Mouse (Mus musculus) adrenal gland, adult 2 months (tissue): Measurements from ENCODE around the gene Gm21985. TPM values are rescaled to one million over a fixed set of nuclear protein-coding genes. Genes with fewer than 3 reads are reported as not detected.
A peak's percentile ranks its signal among the peaks of the same experiment; 100 is the strongest.
"Not testable (repeated sequence)": the region's sequence is repeated elsewhere in the genome, so short reads cannot be mapped to it uniquely, and the experiment has no call there.

Experiments
- DNase-seq: peaks from one replicate; pipeline ENCODE4 v3.0.0; 2021
- polyA plus RNA-seq: library from polyadenylated mRNA; depleted of rRNA; stranded (reverse); fragments of >200 nt; gene quantifications from 2 replicates; pipeline ENCODE4 v1.2.3, GENCODE M21; 2012
- total RNA-seq, 2 experiments: library from RNA; stranded (reverse); gene quantifications; 2 replicates each; pipeline ENCODE4 v1.2.3; 2021

Gene Gm21985
- total and polyA plus RNA-seq, 3 experiments: 0.14 TPM; not detected in 2

- peak; percentile 97 for DNase-seq
Measured at GRCm38 (mm10) chr2:112265448-112266241, 469 bp upstream of the Gm21985 start, which contains the start of gene Slc12a6. Gene Slc12a6, plus strand, starts transcription at chr2:112265825.

- peak; percentile 34 for DNase-seq
Measured at GRCm38 (mm10) chr2:112266780-112267179, 666 bp downstream of the Gm21985 start.

DNA sequence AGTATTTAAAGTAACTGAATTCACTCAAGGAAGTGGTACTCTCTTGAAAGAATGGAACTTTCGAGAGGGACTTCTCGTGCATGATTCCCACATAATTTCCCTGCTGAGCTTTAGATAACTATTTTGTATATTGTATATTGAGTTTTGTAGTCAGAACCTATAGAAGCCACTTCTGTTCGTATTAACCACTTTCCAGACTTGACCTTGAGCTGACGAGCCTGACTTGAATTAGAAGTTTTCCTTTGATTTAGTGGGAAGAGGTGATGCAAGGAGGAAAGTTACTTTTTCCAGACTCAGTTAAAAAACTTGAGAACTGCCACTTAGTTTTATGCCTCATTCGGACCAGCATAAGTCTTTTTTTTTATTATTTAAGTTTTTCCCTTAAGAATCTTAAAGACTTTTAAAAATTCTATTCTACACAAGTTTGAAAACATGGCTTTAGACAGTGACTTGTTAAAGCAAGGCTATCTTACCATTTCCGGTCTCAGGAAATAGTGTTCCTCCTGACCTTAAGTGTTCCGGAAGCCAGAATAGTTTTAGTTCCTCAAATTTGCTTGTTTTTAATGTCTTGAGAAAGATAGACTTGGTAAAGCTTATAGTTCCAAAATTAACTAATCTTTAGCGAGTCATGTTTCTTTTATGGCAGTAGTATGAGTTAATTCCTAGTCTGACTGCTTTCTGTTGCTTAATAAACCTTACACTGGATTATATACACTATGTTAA is 1.6 kb downstream of the Gm21985 start:
- DNase-seq: no peak

- DNase-seq: no peak
Measured at GRCm38 (mm10) chr2:112270011-112270410, 3.9 kb downstream of the Gm21985 start.

GRCm38 (mm10) chr2:112272909-112273308 is 6.8 kb downstream of the Gm21985 start:
- DNase-seq: no peak

DNA sequence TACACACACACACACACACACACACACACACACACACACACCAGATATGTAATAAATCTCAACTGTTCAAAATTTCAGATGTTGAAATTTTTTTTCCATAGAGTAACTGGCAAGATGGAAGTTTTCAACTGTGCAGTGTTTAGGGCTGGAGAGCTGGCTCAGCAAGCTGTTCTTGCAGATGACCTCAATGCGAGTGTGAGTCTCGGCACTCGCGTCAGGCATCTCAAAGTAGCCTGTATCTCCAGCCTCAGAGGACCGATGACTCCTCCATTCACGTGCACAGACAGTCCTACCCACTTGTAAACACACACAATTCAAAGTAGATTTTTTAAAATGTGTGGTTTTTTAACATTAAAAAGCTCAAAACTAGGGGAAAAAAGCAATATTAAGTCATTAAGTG is 7.4 kb downstream of the Gm21985 start:
- DNase-seq: no peak

- DNase-seq: no peak
Measured at GRCm38 (mm10) chr2:112276870-112277269, 10.8 kb downstream of the Gm21985 start.

DNA sequence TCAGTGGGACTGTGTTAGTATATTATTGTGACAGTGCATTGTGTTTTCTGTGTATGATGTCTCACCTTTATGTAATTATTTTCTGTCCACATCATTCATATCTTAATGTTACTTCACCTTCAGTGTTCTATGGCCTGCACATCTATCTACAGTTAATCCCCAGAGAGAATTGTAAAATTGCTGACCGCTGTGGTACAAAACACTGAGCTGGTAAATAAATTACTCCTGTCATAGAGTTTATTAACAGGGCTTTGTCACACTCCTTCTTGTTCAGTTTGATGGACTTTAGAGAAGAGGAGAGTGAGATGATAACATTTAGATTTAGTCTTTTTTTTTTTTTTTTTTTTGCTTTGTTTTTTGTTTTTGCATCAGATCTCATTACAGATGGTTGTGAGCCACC is 16.7 kb downstream of the Gm21985 start:
- DNase-seq: no peak

DNA sequence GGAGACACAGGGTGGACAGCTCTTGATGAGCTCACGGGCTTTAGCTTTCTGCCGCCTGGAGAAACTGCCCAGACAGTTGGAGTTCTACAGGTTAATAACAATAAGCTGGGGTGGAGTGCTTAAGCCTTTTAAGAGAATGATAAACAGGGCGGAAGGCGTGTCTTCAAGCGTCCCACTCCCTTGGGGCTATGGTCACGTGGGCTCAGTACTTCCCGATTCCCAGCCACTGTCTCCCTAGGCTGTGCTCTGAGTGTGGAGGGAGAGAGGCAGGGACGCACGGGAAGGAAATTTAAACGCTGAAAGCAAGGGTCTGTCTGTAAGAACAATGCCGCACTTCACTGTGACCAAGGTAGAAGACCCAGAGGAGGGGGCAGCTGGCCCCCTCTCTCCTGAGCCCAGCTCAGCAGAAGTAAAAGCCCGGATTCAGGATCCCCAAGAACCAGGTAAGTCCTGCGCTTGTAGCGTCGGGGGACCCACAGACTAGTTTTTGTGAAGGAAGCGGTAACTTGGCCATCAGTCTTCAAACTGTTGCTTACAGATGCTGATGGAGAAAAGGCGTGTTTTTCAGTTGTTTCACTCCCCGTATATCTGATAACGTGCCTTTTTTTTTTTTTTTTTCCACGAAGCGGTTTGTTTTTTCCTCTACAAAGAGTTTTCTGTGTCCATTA is 18.4 kb downstream of the Gm21985 start:
- peak; percentile 79 for DNase-seq

DNA sequence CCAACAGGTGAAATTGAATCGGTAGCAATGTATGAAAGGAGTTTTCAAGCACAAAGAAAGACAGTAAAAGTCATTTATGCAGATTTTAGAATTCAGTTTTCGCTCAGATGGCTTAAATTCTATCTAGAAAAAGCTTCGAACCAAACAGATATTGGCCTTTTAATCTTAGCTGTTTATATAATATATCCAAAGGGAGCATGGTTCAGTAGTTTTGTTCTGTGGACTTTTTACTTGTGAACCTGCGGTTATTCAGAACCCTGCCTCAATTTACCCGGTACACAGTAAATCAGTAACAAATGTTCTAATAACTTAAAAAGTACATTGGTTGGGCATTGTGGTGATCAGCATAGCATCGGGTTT is 18.9 kb downstream of the Gm21985 start:
- no peak for DNase-seq

DNA sequence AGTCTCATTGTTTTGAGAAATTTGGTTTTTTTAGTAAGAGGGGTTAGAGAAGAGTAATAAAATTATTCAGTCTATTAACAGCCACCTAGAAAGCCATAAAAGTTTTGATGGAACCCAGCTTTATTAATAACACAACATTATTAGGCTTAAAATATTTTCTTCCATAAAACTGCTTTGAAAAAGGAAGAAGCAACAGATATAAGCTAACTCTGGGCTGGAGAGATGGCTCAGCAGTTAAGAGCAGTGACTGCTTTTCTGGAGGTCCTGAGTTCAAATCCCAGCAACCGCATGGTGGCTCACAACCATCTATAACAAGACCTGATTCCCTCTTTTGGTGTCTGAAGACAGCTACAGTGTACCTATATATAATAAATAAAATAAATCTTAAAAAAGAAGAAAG is 19.9 kb downstream of the Gm21985 start:
- DNase-seq: not testable (repeated sequence)

DNA sequence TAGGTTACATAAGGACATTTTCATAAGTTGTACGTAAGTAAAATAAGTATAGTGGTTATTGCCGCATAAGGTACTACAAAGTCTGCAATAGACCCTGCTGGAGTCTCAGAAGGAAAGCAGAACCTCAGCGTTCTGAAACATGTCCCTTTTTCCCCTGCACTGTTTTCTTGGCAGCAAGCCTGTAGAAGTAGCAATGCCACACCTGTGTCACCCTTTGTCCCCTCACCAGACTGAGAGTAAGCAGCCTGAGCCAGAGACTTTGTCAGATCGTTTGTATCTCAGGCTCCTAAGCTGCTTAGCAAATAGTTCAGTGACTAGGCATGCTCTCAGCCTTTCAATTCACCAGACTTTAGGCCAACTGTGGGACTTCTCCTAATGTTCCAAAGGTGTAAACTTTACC is 20.9 kb downstream of the Gm21985 start:
- no peak for DNase-seq

DNA sequence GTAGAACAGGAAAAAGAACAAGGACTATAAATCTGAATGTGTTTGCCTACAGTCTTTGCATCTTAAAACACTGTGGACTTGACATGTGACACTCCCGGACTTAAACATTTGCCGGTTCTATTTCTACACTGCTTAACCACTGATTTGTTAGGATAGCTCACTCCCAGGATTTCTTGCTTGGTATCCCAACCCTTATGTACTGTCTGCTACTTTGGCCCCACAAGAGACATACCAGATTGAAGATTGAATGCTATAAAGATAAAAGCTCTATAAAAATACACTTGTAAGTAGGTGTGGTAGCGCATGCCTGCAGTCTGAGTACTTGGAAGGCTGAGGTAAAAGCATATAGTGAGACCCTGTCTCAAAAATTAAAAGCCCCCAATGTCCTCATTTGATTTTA is 23.4 kb downstream of the Gm21985 start:
- DNase-seq: no peak

GRCm38 (mm10) chr2:112292823-112293222 is 26.7 kb downstream of the Gm21985 start:
- DNase-seq: no peak

- DNase-seq: no peak
Measured at GRCm38 (mm10) chr2:112296211-112296610, 30.1 kb downstream of the Gm21985 start.

GRCm38 (mm10) chr2:112298221-112298620 is 32.1 kb downstream of the Gm21985 start:
- DNase-seq: no peak

DNA sequence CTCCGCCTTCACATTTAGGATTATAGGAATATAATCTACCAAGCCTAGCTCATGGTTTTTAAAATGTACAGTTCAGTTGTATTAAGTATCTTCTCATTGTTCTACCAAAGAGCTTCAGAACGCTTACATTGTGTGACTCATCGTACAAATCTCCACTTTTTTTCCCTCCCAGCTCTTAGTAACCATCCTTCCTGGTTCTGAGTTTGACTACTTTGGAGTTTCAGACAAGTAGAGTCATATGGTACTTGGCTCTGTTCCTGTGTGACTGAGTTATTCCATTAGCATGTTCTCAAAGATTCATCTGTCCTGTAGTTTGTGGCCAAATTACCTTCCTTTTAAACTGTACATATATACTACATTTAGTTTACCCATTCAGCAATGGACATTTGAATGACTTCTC is 42.6 kb downstream of the Gm21985 start:
- no peak for DNase-seq

GRCm38 (mm10) chr2:112309161-112309600 is 43.1 kb downstream of the Gm21985 start:
- DNase-seq: peak; percentile 6

DNA sequence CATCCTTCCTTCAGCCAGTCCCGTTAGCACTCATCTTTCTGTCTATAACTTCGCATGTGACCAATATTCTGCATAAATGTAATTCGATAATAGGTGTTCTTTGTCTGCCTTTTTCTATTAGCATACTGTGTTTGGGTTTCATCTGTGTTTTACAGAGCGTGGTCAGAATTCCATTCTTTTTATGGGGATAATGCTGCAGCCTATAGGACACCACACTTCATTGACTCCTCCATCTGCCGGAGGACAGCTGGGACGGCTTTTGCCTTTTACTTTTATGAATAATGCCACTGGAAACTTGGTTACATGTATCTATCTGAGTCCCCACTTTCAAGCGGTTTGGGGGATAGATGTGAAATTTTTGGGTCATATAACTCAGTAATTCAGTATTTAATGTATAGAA is 49.5 kb downstream of the Gm21985 start:
- no peak for DNase-seq

GRCm38 (mm10) chr2:112318227-112318626 is 52.1 kb downstream of the Gm21985 start:
- no peak for DNase-seq

- DNase-seq: peak; percentile 63
Measured at GRCm38 (mm10) chr2:112318905-112319304, 52.8 kb downstream of the Gm21985 start.

- DNase-seq: no peak
Measured at GRCm38 (mm10) chr2:112328069-112328777, 62.1 kb downstream of the Gm21985 start.
